Mouse (Mus musculus) myocyte (in vitro differentiated cells): ENCODE measurements around the gene Copg2.

Experiments used
- E2F4 ChIP-seq: IDR thresholded peaks from one replicate; pipeline ENCODE4 v1.6.1; 2011; ENCODE audit warnings: mild to moderate bottlenecking, control low read depth, moderate library complexity; ENCODE audit not compliant: insufficient read depth
- POLR2A ChIP-seq: IDR thresholded peaks from one replicate; pipeline ENCODE4 v1.6.1; 2011; ENCODE audit warnings: low read depth, mild to moderate bottlenecking, control low read depth, moderate library complexity; ENCODE audit not compliant: insufficient read length
- TCF12 ChIP-seq: IDR thresholded peaks from one replicate; pipeline ENCODE4 v1.6.1; 2011; ENCODE audit warnings: mild to moderate bottlenecking, control low read depth; ENCODE audit not compliant: poor library complexity, insufficient read depth, severe bottlenecking

GRCm38 (mm10) chr6:30712484-30712883 is 184.1 kb downstream of the Copg2 start:
- TF ChIP-seq POLR2A: no peak
- TF ChIP-seq TCF12: no peak
- TF ChIP-seq E2F4: no peak
